Comparison of ENCODE assay signal across 28 mouse cellular contexts in the genomic region with DNA sequence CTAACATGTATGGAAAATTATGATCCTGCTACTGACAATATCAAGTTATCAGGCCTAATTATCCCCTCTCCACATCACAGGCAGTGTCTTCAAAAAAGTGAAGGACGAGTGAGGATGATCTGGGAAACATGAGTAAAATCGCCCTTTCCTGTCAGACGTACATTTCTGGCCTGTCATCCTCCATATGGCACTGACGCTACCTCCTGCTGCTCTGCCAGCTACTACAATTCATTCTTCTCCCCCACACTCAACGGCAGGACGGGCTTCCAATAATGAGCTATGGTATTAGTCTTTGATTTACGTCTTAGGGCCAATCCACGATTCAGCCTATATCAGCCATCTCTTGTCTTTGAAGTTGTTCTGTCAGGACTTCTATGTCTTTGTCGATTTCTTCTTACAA.
DNase-seq lines count a peak whose midpoint lies in the region; TF ChIP-seq lines count a peak whose summit lies in the region.
"Had no signal": no experiment of that assay in that cellular context is flagged by ENCODE, and none has a peak within 500 bp of the region (broad histone marks: within the 10 kb centered on the region; RNA-seq: fewer than 3 reads in every experiment).

No protein-coding gene starts in this region.

- DNase-seq in layer of hippocampus, adult 2 months (ENCODE audit: low spot score in 2 of 2): no peak
- no peak for DNase-seq in layer of hippocampus, postnatal 14 days (ENCODE audit: low spot score in 2 of 2)
- peak; percentile 46 for DNase-seq in cerebellum, adult 11-12 months
- peak; percentile 63 for DNase-seq in cerebellum, adult 9-11 months
- no peak for DNase-seq in thymus, postnatal 25 days
- DNase-seq in heart, postnatal 4 days: no peak
- no peak for DNase-seq in urinary bladder, adult 2 months (ENCODE audit: low spot score)
- DNase-seq: adrenal gland, adult 2 months; B cell, adult 2 months; gastrocnemius, postnatal 14 days; heart, adult 11 months; heart, postnatal 10 days; kidney, adult 11 months; kidney, postnatal 36 days; lung, embryonic 14.5 days; lung, postnatal 36 days; thymus, adult 2 months had no signal

- H3K4me3 ChIP-seq in layer of hippocampus, adult 2 months: no peak overlapping the region
- H3K4me3 ChIP-seq: embryonic facial prominence, embryonic 10.5 days; forebrain, embryonic 10.5 days; heart, embryonic 12.5 days; kidney, embryonic 15.5 days; left cerebral cortex, adult 2 months; limb, embryonic 15.5 days; megakaryocyte, embryonic 14.5 days; midbrain, embryonic 15.5 days; myocyte; neural tube, embryonic 13.5 days had no signal

- 0 out of 2 replicates have a peak overlapping the region, but pooled peaks have one; percentile 6 for H3K27ac ChIP-seq in layer of hippocampus, adult 2 months
- H3K27ac ChIP-seq: embryonic facial prominence, embryonic 10.5 days; forebrain, embryonic 10.5 days; kidney, embryonic 15.5 days; left cerebral cortex, adult 2 months; limb, embryonic 15.5 days; liver, embryonic 14.5 days; midbrain, embryonic 15.5 days; neural tube, embryonic 13.5 days had no signal

- no peak for TF ChIP-seq CTCF in layer of hippocampus, adult 2 months (conservative IDR thresholded peaks at IDR 0.05)

Comparison
In these comparisons a context has a peak if more than half of its experiments do, and no peak if none do; other contexts are left out.
1. DNase-seq: peak in cerebellum, adult 11-12 months (single experiment) and cerebellum, adult 9-11 months (single experiment); none in layer of hippocampus, adult 2 months (0 of 2), layer of hippocampus, postnatal 14 days (0 of 2), thymus, postnatal 25 days (single experiment), heart, postnatal 4 days (single experiment) and urinary bladder, adult 2 months (single experiment).